Mouse (Mus musculus) ovary, postnatal 14 days (tissue): ENCODE data around the gene Gsta2.
"Not testable (repeated sequence)": the region's sequence is repeated elsewhere in the genome, so short reads cannot be mapped to it uniquely, and the experiment has no call there.

ENCODE experiments used
- DNase-seq: peaks from one replicate; pipeline ENCODE4 v3.0.0; 2022; ENCODE audit warnings: low spot score

Gsta2 gene

DNA sequence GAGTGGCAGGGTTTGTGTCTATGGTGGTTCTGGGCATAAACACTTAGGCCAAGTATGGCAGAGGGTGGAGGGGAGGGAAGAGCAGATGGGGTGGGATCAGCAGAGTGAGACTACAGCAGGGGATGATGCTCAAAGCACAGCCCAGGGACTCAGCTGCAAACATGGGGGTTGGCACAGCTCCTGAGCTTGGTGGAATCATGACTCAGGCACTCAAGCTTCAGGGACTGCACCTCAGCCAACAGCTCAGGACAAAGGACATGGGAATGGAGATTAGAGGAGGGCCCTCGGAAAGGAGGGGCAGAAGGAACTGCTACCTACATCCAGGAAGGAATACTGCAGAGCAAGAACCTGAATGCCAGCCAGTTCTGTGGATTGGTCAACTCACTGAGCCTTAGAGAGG is 56.4 kb downstream of the Gsta2 start:
- DNase-seq, result not testable (repeated sequence)

- DNase-seq, result no peak
These were observed 57.4 kb downstream of the Gsta2 start for GRCm38 (mm10) chr9:78298232-78298631.

GRCm38 (mm10) chr9:78296089-78296488 is 59.5 kb downstream of the Gsta2 start:
- DNase-seq, result peak; percentile 11

GRCm38 (mm10) chr9:78294781-78295180 is 60.8 kb downstream of the Gsta2 start:
- not testable (repeated sequence) for DNase-seq

DNA sequence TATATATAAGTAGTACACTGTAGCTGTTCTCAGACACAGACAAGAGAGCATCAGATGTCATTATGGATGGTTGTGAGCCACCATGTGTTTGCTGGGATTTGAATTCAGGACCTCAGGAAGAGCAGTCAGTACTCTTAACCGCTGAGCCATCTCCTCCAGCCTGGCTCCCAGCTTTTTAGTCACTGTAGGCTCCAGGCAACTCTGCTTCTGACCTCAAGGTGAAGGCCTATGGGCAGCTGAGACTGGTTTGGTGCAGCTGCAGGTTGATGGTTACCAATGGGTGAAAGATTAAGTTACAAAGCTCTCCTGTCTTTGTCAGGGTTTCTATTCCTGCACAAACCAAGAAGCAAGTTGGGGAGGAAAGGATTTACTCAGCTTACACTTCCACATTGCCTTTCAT is 61.9 kb downstream of the Gsta2 start:
- DNase-seq, result not testable (repeated sequence)

DNA sequence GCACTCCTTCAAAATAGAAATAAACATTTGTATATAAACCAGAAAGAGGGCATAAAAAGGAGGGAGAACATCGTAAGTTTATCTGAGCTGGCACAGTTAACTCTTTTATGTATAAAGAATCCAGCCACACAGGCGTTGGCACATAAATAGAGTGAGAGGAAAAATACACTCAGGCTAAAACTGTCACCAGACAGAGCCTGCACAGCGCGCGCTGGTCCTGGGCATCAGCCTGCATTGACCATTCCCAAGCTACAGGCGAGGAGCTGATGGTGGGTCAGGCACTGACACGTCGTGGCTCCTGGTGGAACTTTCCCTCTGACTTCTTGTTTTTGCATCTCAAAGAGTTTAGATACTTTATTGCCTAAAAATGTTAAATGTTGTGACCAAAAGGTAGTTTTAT is 63.1 kb downstream of the Gsta2 start:
- DNase-seq, result not testable (repeated sequence)

DNA sequence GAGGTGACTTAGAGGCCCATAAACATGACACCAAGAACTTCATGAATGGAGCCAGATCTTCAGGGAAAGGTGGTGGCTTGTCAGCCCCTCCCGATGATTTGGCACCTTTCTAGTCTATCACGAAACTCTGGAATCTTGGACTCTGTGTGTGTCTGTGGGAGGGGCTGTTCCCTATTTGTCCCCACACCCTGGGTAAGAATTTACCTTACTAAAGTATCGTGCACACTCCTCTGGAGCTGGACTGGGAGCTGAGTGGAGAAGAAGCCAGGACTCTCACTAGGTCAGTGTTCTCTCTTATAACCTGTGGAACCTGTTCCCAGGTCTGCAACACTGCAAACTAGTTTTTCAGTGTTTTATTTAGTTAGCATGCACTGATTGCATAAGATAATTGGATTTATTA is 65.9 kb downstream of the Gsta2 start, which contains the start of gene Gm10639:
Gene Gm10639, plus strand, starts transcription at position 201 of the 400 bp plus-strand sequence.
- not testable (repeated sequence) for DNase-seq

GRCm38 (mm10) chr9:78289063-78289462 is 66.5 kb downstream of the Gsta2 start:
- not testable (repeated sequence) for DNase-seq

DNA sequence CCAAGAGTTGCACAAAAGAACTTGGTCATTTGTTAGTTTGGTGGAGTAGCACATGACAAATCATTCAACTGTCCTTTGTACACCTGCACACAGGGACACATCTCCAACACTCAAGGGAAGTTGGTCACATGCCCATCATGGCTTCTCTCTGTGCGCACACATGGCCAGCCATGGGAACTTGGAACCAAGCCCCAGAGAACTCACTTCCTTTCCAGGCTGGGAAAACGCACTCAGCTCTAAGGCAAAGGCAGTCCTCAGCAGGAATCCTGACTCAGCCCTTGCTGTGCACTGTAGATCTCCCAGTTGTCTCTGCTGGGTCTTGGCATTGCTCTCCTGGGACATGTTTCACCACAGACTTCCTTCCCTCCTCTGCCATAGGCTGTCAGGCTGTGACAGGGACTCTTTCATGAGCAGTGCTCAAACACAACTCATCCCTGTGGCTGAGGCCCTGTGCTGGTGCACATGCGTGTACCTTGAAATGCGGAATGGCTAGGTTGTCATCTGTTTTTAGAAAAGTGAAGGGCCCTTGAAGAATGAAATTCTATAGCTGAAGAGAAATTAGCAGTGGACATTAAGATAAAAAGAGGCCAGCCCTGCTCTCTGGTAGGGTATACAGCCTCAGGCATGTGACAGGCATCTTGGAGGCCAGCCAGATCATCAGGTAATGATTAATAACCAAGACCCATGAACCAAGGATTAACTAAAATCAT is 73.4 kb downstream of the Gsta2 start:
- DNase-seq, result not testable (repeated sequence)
